Mouse (Mus musculus): ENCODE measurements around the gene Acox1.

Gene Acox1

DNA sequence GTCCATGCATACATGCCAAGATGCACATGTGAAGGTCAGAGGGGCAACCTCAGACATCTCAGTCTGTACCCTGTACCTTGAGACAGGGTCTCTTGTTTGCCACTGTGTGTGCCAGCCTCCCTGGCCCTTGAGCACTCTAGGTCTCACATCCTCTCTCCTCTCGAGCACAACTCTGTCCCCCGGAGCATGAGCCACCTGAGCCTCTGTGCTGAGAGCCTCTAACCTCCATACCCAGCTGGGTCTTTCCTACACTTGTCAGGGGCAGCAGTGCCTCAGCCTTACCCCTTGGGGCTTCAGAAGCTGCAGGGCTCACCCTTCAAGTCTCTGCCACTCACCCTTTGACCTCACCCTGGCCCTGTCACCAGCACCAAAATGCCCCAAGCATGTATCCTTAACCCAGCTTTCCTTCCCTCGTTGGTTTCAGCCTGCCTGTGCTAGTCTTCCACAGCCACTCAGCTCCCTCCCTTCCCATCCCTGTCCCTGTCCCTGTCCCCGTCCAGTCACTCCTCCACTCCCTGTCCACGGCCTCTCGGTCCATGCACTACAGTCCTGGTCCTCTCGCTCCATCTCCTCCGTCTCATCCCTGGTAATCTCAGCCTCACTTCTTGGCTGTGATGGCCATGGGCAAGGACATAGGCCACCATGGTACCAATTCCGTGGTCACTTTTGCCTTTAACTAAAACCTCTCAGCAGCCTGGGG lies 69.6 kb downstream of the Acox1 start:
- DNase-seq = no peak

DNA sequence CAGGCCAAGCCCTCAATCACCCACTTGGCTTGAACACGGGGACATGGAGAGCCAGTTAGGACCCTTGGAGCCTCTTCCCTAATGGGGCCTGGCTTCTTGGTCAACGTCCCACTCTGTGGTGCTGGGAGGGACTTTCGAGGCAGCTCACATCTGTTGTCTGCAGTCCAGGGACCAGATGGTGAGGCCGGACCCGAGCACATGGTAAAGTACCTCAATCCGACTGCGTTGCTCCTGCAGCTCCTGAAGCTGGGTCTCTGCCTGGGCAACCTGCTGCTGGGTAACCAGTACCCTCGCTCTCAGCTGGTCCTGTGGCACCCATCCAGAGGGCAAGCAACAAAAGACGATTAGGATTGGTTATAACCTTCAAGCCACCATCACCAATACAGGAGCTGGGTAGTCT lies 70.9 kb downstream of the Acox1 start:
- DNase-seq = no peak

DNA sequence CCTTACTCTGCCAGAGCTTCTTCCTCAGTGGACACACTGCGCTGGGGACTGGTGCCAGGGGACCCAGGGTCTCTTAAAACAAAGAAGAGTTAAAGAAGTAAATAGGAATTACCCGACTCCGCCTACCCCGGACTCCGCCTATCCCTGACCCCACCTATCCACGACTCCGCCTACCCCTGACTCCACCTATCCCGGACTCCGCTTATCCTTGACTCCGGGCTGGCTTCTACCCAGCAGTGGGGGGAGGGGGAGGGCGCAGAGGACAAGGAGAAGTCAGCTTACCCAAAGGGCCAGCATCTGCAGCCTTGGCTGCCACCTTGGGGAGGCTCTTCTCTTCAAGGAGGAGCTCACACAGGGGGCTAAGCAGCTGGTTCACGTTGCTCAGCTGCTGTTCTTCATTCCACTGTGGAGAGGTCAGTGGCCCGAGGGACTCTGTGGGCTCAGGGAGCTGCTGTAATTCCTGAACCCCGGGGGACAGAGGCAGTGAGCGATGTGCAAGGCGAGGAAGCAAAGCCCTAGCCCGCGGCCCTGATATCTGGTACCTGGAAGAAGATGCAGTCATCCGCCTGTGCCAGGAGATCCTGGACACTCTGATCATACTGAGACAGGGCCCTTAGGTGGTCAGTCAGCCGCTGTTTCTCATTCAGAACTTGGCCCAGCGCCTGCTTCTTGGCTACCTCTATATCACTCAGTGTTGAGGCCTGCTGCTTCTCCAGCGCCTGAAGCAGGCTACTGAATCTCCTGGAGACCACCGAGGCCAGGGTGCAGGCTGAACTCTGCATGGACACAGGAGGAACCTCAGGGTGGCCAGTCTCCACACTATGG lies 71.5 kb downstream of the Acox1 start, which contains the start of gene Trim47:
Trim47 (minus strand) TSS at position 55 of the 825 bp plus-strand sequence.
- DNase-seq = peak; percentile 87 to 90

DNA sequence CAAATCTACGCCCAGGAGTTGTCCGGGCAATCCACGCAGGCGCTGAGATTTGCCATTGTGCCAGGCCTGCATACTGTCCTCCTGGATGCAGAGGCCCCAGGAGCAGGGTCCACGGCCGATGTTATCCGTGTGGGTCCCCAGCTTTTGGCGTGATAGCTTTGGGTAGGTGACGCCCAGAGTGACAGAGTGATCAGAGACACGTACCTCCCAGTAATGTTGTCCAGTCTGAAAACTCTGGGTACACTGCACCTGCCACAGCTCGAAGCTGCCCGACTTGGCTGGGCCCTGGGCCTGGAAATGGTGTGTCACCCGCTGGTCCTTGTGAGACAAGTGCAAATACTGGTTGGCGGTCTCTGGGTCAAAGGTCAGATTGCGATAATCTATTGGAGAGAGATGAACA lies 72.6 kb downstream of the Acox1 start:
- DNase-seq = no peak

All from kidney, adult 8-10 months (tissue).